8 mouse cellular contexts compared by ENCODE assay signal in genomic region chr16:48992437-48993230, GRCm38 (mm10). TPM values are rescaled to one million over a fixed set of nuclear protein-coding genes. Genes with fewer than 3 reads are reported as not detected.
DNase-seq lines count a peak whose midpoint lies in the region; ATAC-seq and TF ChIP-seq lines count a peak whose summit lies in the region.

No protein-coding gene starts in this region.

- no peaks in the 10 kb centered on the region for H3K27me3 ChIP-seq in kidney, embryonic 14.5 days (ENCODE audit: control insufficient read depth, insufficient read depth, low read length)
- H3K27me3 ChIP-seq in limb, embryonic 10.5 days (ENCODE audit: low read depth, poor library complexity, severe bottlenecking), result no peaks in the 10 kb centered on the region

- no peak overlapping the region for H3K27ac ChIP-seq in kidney, embryonic 14.5 days (ENCODE audit: low read depth, low read length)
- no peak overlapping the region for H3K27ac ChIP-seq in ES-E14 (ENCODE audit: insufficient read depth, low read depth, low read length, poor library complexity, severe bottlenecking)
- peak overlapping the region; percentile 59; the same call in 1 of the 2 replicates for H3K27ac ChIP-seq in embryonic fibroblast, embryonic 13.5 days (ENCODE audit: insufficient read depth, low read length)
- H3K27ac ChIP-seq in limb, embryonic 10.5 days, result peak overlapping the region; percentile 97; the same call in 1 of the 2 replicates

- H3K4me2 ChIP-seq in kidney, embryonic 14.5 days (replicated peaks; ENCODE audit: low read depth, low read length), result peak overlapping the region; percentile 51

- no peak for TF ChIP-seq CTCF in embryonic fibroblast, embryonic 13.5 days (IDR thresholded peaks at IDR 0.05; ENCODE audit: borderline replicate concordance, insufficient read depth, low read length)

- H3K9ac ChIP-seq in kidney, embryonic 14.5 days (ENCODE audit: low read depth, low read length), result peak overlapping the region; percentile 98
- no peak overlapping the region; the same call in 1 of the 2 replicates for H3K9ac ChIP-seq in ES-E14 (ENCODE audit: insufficient read depth, low read depth, low read length, poor library complexity, severe bottlenecking)

- TF ChIP-seq POLR2A in embryonic fibroblast, embryonic 13.5 days (IDR thresholded peaks at IDR 0.05; ENCODE audit: low read depth, low read length), result peak; percentile 35; the same call in 1 of the 2 replicates

- in situ Hi-C loops in ES-E14 (cut with MboI; ENCODE audit: low sequenced_read_pairs in 2 of 2, unreplicated experiment in 2 of 2), result no loop called here

- DNase-seq in kidney, postnatal 10 days, result no peak
- peak; percentile 3 for DNase-seq in ES-E14 (ENCODE audit: low read depth, low spot score)
- DNase-seq in limb, embryonic 10.5 days (ENCODE audit: low spot score), result no peak
- DNase-seq in kidney, postnatal 14 days, result no peak
- DNase-seq in spleen, postnatal 4 days (ENCODE audit: low spot score in 2 of 2), result no peak

- peaks cover 9% of the 10 kb centered on the region; the same call in 1 of the 2 replicates for H3K4me1 ChIP-seq in kidney, embryonic 14.5 days (ENCODE audit: control insufficient read depth, insufficient read depth, low read length)
- peaks cover 2 to 4% of the 10 kb centered on the region in 2 experiments; a peak in 2 of 4 replicates for H3K4me1 ChIP-seq in ES-E14 (ENCODE audit: control insufficient read depth in 2 of 2, insufficient read depth in 2 of 2, low read length in 2 of 2, poor library complexity in 1 of 2)
- peaks cover 9% of the 10 kb centered on the region for H3K4me1 ChIP-seq in embryonic fibroblast, embryonic 13.5 days (ENCODE audit: control insufficient read depth, insufficient read depth, low read length)
- H3K4me1 ChIP-seq in limb, embryonic 10.5 days, result peaks cover 12% of the 10 kb centered on the region

- no peak for ATAC-seq in kidney, embryonic 14.5 days (ENCODE audit: low FRiP score, low TSS enrichment)
- 0 out of 2 replicates have a peak, but pooled peaks have one; percentile 16 for ATAC-seq in neutrophil, adult 5-6 weeks (ENCODE audit: extremely low read depth, insufficient number of reproducible peaks, low FRiP score, poor library complexity, severe bottlenecking)

- WGBS in kidney, embryonic 14.5 days, result 49% methylated on average over 10 of the region's 10 CpGs
- 63% methylated on average over 10 of the region's 10 CpGs for WGBS in limb, embryonic 10.5 days

- H3K4me3 ChIP-seq in kidney, embryonic 14.5 days (ENCODE audit: low read length), result peak overlapping the region; percentile 92
- H3K4me3 ChIP-seq in ES-E14 (ENCODE audit: insufficient read depth in 1 of 2, low read depth in 1 of 2, low read length in 2 of 2, poor library complexity in 1 of 2, severe bottlenecking in 1 of 2), result peak overlapping the region; percentile 88 to 93
- H3K4me3 ChIP-seq in embryonic fibroblast, embryonic 13.5 days (ENCODE audit: insufficient read depth, low read length), result peak overlapping the region; percentile 73
- peak overlapping the region; percentile 78 for H3K4me3 ChIP-seq in limb, embryonic 10.5 days

- no peaks in the 10 kb centered on the region for H3K36me3 ChIP-seq in kidney, embryonic 14.5 days (ENCODE audit: control insufficient read depth, insufficient read depth, low read length)
- H3K36me3 ChIP-seq in ES-E14 (ENCODE audit: control insufficient read depth, insufficient read depth, low read length, poor library complexity, severe bottlenecking), result peaks cover 5% of the 10 kb centered on the region
- H3K36me3 ChIP-seq in limb, embryonic 10.5 days, result peaks cover 23% of the 10 kb centered on the region

- H3K9me3 ChIP-seq in kidney, embryonic 14.5 days (ENCODE audit: control insufficient read depth, low read length), result no peaks in the 10 kb centered on the region
- no peaks in the 10 kb centered on the region for H3K9me3 ChIP-seq in ES-E14 (ENCODE audit: control insufficient read depth, insufficient read depth, low read depth, low read length)
- no peaks in the 10 kb centered on the region for H3K9me3 ChIP-seq in limb, embryonic 10.5 days (replicated peaks)

TF ChIP-seq in ES-E14, 5 proteins besides CTCF, POLR2A, EP300 and RAD21:
- no peak for TF ChIP-seq ZNF384 (IDR thresholded peaks at IDR 0.05; ENCODE audit: low read depth, low read length)
- no peak for TF ChIP-seq HCFC1 (IDR thresholded peaks at IDR 0.05; ENCODE audit: borderline replicate concordance, insufficient read depth, low read length)
- TF ChIP-seq CHD2 (IDR thresholded peaks at IDR 0.05; ENCODE audit: low read depth, low read length), result no peak
- no peak for TF ChIP-seq MAFK (IDR thresholded peaks at IDR 0.05; ENCODE audit: insufficient read depth, low read depth, low read length)
- no peak for TF ChIP-seq ZC3H11A (IDR thresholded peaks at IDR 0.05; ENCODE audit: borderline replicate concordance, low read depth, low read length)

RNA-seq across cellular contexts. Expression of gene Dzip3, which starts 1.3 kb away (rescaled TPM):
- polyA plus RNA-seq in kidney, embryonic 14.5 days (2014; fragmentation: Nextera tagmentation; extraction: Ambion mirVana), result 37.8 and 44.2 TPM in 2 replicates
- 29.2 and 37.8 TPM in 2 replicates for total RNA-seq in ES-E14 (2012; rRNA removed)
- polyA plus RNA-seq in embryonic fibroblast, embryonic 13.5 days (2011; ENCODE audit: insufficient read length, low read depth, missing spikeins), result 28.1 and 39.7 TPM in 2 replicates
- 26.2 and 37.4 TPM in 2 replicates for polyA plus RNA-seq in limb, embryonic 10.5 days (2016; fragmentation: Nextera tagmentation; extraction: Ambion mirVana)
- total RNA-seq in neutrophil, adult 5-6 weeks (2017), result 13.6 and 16.6 TPM in 2 replicates

RNA-seq across cellular contexts. Expression of gene Cip2a, which starts 1.4 kb away (rescaled TPM):
- polyA plus RNA-seq in kidney, embryonic 14.5 days (2014; fragmentation: Nextera tagmentation; extraction: Ambion mirVana), result 33.4 and 37.7 TPM in 2 replicates
- total RNA-seq in ES-E14 (2012; rRNA removed), result 43.6 and 48.8 TPM in 2 replicates
- polyA plus RNA-seq in embryonic fibroblast, embryonic 13.5 days (2011; ENCODE audit: insufficient read length, low read depth, missing spikeins), result 43.8 and 67.7 TPM in 2 replicates
- polyA plus RNA-seq in limb, embryonic 10.5 days (2016; fragmentation: Nextera tagmentation; extraction: Ambion mirVana), result 40.7 and 45.2 TPM in 2 replicates
- total RNA-seq in neutrophil, adult 5-6 weeks (2017), result 2.2 and 6.3 TPM in 2 replicates

Comparison
In these comparisons a context has a peak if more than half of its experiments do, and no peak if none do; other contexts are left out.
1. H3K27ac ChIP-seq: peak in embryonic fibroblast, embryonic 13.5 days (single experiment) and limb, embryonic 10.5 days (single experiment); none in kidney, embryonic 14.5 days (single experiment) and ES-E14 (single experiment).
2. Peak in every context shown above with its lines, with median percentiles within 50 percentile points of each other: H3K4me3 ChIP-seq.